Mouse (Mus musculus) 3T3-L1 (cell line): Measurements from ENCODE around the gene Tedc1.

Experiments used
- DNase-seq: peaks from one replicate; pipeline ENCODE4 v3.0.0-alpha.2; 2015; ENCODE audit warnings: low read depth, low spot score

Gene Tedc1

DNA sequence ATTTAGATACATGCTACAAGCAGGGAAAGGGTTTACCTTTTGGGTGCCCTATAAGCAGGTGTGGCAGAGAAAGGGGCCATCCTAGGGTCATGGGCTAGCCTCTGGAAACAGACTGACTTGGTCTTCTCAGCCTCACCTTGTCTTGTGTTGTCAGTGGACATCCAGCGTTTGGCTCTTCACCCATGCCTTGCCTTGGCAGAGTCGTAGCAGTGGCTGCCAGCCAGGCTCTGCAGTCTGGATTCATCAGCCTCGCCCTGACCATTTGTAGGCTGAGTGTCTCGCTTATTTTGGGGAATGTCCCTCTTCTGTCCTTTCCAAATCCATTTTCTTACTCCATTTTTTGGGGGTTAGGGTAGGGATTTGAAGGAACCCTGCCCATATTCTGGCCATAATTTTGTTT lies 45.1 kb downstream of the Tedc1 start:
- DNase-seq = peak; percentile 17

GRCm38 (mm10) chr12:113202008-113202407 lies 45.8 kb downstream of the Tedc1 start:
- no peak for DNase-seq

DNA sequence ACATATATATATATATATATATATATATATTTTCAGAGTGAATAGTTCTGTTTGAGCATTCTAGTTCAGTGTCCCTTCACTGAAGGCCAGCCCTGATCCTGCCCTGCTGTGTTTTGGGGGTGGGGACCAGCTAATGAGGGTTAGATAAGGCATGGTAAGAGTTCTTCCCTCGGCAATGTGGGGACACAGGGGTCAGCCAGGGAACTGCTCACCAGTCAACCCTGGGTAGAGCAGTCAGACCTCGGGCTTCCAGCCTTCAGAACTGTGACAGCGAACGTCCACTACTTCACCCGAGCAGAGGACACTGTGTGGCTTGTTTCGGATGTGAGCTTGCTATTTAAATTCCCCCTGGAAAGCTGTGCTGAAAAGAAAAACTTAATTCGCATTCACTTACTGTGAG lies 47.3 kb downstream of the Tedc1 start:
- DNase-seq = no peak

- peak; percentile 13 for DNase-seq
Measured at GRCm38 (mm10) chr12:113205251-113205942, 49.2 kb downstream of the Tedc1 start.

DNA sequence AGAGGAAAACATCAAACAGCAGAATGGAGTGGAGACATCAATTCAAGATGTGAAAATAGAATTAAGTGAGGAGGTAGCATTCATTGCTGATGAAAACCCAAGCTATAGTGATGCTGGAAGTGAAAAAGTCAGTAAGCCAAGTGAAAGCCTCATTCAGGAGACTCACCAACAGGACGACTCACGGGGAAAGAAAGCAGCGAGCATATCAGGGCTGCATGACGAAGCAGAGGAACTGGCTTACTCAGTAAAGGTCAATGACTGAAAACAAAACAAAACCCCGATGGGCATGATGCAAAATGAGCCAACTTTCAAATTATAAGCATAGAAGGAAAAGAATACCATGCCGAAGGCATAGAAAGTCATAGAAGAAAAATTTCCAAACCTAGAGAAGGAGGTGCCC lies 51.5 kb downstream of the Tedc1 start:
- peak; percentile 15 for DNase-seq

GRCm38 (mm10) chr12:113210586-113211378 lies 54.6 kb downstream of the Tedc1 start:
- DNase-seq = no peak

DNA sequence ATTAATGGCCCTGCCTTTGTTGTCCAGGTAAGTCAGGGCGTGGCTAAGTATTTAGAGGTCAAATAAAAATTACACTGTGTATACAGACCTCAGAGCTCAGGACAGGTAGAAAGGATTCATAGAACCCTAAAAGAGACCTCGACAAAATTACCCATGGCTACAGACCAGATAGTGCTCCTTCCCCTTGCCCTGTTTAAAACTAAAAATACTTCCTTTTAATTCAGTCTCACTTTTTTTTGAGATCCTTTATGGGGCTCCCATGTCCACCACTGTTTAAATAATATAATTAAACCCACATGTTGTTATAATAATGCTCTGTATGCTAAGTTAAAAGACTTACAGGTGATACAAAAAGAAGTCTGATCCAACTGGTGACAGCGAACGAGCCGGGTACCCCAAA lies 55.6 kb downstream of the Tedc1 start:
- no peak for DNase-seq

- DNase-seq = no peak
Measured at GRCm38 (mm10) chr12:113212326-113212924, 56.2 kb downstream of the Tedc1 start.

- DNase-seq = no peak
Measured at GRCm38 (mm10) chr12:113213226-113213625, 57.0 kb downstream of the Tedc1 start.

- DNase-seq = no peak
Measured at GRCm38 (mm10) chr12:113214072-113214808, 58.0 kb downstream of the Tedc1 start.

- DNase-seq = no peak
Measured at GRCm38 (mm10) chr12:113214972-113215666, 58.9 kb downstream of the Tedc1 start.
